Mouse (Mus musculus) liver, embryonic 15.5 days (tissue): ENCODE results near the gene Gm3854. TPM values are rescaled to one million over a fixed set of nuclear protein-coding genes. Genes with fewer than 3 reads are reported as not detected.
"Not testable (repeated sequence)": the region's sequence is repeated elsewhere in the genome, so short reads cannot be mapped to it uniquely, and the experiment has no call there.

Source experiments
- ATAC-seq: fragments of 200-750 bp; cut with Nextera tagmentation; 2 replicates; pipeline ENCODE4 v1.8.0; 2017; ENCODE audit warnings: moderate number of reproducible peaks, mild to moderate bottlenecking, moderate library complexity; ENCODE audit not compliant: insufficient read depth
- H3K27ac ChIP-seq: fragments of 300-500 bp; sonication (generic); replicated peaks from 2 replicates; pipeline ENCODE4 v1.5.1; 2015; ENCODE audit warnings: mild to moderate bottlenecking, inconsistent platforms
- H3K27me3 ChIP-seq: fragments of 300-500 bp; sonication (generic); 2 replicates; pipeline ENCODE4 v1.6.1; 2015; ENCODE audit warnings: mild to moderate bottlenecking, inconsistent platforms
- H3K36me3 ChIP-seq: fragments of 300-500 bp; sonication (generic); replicated peaks from 2 replicates; pipeline ENCODE4 v1.6.1; 2015; ENCODE audit warnings: moderate library complexity, mild to moderate bottlenecking, inconsistent platforms
- H3K4me1 ChIP-seq: fragments of 300-500 bp; sonication (generic); replicated peaks from 2 replicates; pipeline ENCODE4 v1.6.1; 2015; ENCODE audit warnings: inconsistent platforms
- H3K4me2 ChIP-seq: fragments of 300-500 bp; sonication (generic); 2 replicates; pipeline ENCODE4 v1.6.1; 2015; ENCODE audit warnings: moderate library complexity, mild to moderate bottlenecking, inconsistent platforms
- H3K4me3 ChIP-seq: fragments of 300-500 bp; sonication (generic); replicated peaks from 2 replicates; pipeline ENCODE4 v1.5.1; 2015; ENCODE audit warnings: mild to moderate bottlenecking, inconsistent platforms
- H3K9ac ChIP-seq: fragments of 300-500 bp; sonication (generic); 2 replicates; pipeline ENCODE4 v1.6.1; 2015; ENCODE audit warnings: moderate library complexity, mild to moderate bottlenecking, inconsistent platforms
- H3K9me3 ChIP-seq: fragments of 300-500 bp; sonication (generic); replicated peaks from 2 replicates; pipeline ENCODE4 v1.6.1; 2016; ENCODE audit warnings: inconsistent platforms
- WGBS: fragments of 180-500 bp; shearing (Covaris S2); methylation state at CpG from one replicate; pipeline ENCODE4 v1.1.7; 2015; ENCODE audit warnings: mixed read lengths; ENCODE audit not compliant: insufficient replicate concordance; 5-methylcytosine and 5-hydroxymethylcytosine counted together
- polyA plus RNA-seq: library from polyadenylated mRNA; unstranded; fragments of >200 nt; fragmentation: Nextera tagmentation; extraction: Ambion mirVana; gene quantifications from 2 replicates; pipeline ENCODE4 v1.2.1, GENCODE M21; 2015

Gene Gm3854
- 0.10 and 0.22 TPM in 2 replicates for polyA plus RNA-seq

GRCm38 (mm10) chr7:6343501-6344071 is at the start of gene Gm3854:
Gm3854 (plus strand) TSS chr7:6343759.
- Histone ChIP-seq H3K36me3 (no peaks in the 10 kb centered on the region), H3K4me3 (peak within 1 kb of the TSS; percentile 64), H3K4me1 (peaks cover 10% of the 10 kb centered on the region), H3K27ac (no peak within 1 kb of the TSS), H3K9ac (no peak within 1 kb of the TSS), H3K9me3 (no peaks in the 10 kb centered on the region), H3K4me2 (peak within 1 kb of the TSS; percentile 72), H3K27me3 (no peaks in the 10 kb centered on the region)
- ATAC-seq = peak; percentile 72
- WGBS = under 1% methylated on average over 26 of the region's 26 CpGs

- peaks cover 22% of the 10 kb centered on the region for H3K36me3 ChIP-seq
- not testable (repeated sequence) for H3K9me3 ChIP-seq, H3K27me3 ChIP-seq, H3K4me1 ChIP-seq, H3K4me2 ChIP-seq, H3K9ac ChIP-seq, H3K27ac ChIP-seq, H3K4me3 ChIP-seq, ATAC-seq
- WGBS = 68% methylated on average over 11 of the region's 11 CpGs
Measured at GRCm38 (mm10) chr7:6300796-6301195, 42.8 kb upstream of the Gm3854 start.

- WGBS = 15% methylated on average over 23 of the region's 23 CpGs
- Histone ChIP-seq H3K36me3 (no peaks in the 10 kb centered on the region), H3K4me1 (peaks cover 16% of the 10 kb centered on the region), H3K9me3 (no peaks in the 10 kb centered on the region), H3K27me3 (no peaks in the 10 kb centered on the region), H3K4me2 (peak overlapping the region; percentile 78), H3K4me3 (peak overlapping the region; percentile 64), H3K9ac (peak overlapping the region; percentile 46), H3K27ac (peak overlapping the region; percentile 53; the same call in 1 of the 2 replicates)
- peak; percentile 60 for ATAC-seq
Measured at GRCm38 (mm10) chr7:6330458-6331232, 12.9 kb upstream of the Gm3854 start.

GRCm38 (mm10) chr7:6331233-6331956 is 12.2 kb upstream of the Gm3854 start, which contains the start of gene Zfp583:
Zfp583 (minus strand) TSS chr7:6331285.
- H3K4me1 ChIP-seq = peaks cover 16% of the 10 kb centered on the region
- no peaks in the 10 kb centered on the region for H3K9me3 ChIP-seq
- no peaks in the 10 kb centered on the region for H3K36me3 ChIP-seq
- H3K4me2 ChIP-seq = peak within 1 kb of the TSS; percentile 78
- H3K27ac ChIP-seq = peak within 1 kb of the TSS; percentile 53; the same call in 1 of the 2 replicates
- H3K9ac ChIP-seq = peak within 1 kb of the TSS; percentile 46
- H3K4me3 ChIP-seq = peak within 1 kb of the TSS; percentile 64
- peak; percentile 92 for ATAC-seq
- no peaks in the 10 kb centered on the region for H3K27me3 ChIP-seq
- WGBS = 5% methylated on average over 31 of the region's 31 CpGs

GRCm38 (mm10) chr7:6339865-6340264 is 3.7 kb upstream of the Gm3854 start:
- Histone ChIP-seq H3K36me3 (no peaks in the 10 kb centered on the region), H3K9me3 (no peaks in the 10 kb centered on the region), H3K9ac (no peak overlapping the region), H3K4me3 (no peak overlapping the region), H3K27ac (no peak overlapping the region), H3K4me1 (peaks cover 10% of the 10 kb centered on the region), H3K27me3 (no peaks in the 10 kb centered on the region), H3K4me2 (no peak overlapping the region)
- ATAC-seq = no peak
- WGBS = 62% methylated on average over 5 of the region's 5 CpGs

GRCm38 (mm10) chr7:6344124-6344523 is 565 bp downstream of the Gm3854 start:
- H3K9me3 ChIP-seq = no peaks in the 10 kb centered on the region
- no peak overlapping the region for H3K27ac ChIP-seq
- H3K4me2 ChIP-seq = peak overlapping the region; percentile 72
- H3K27me3 ChIP-seq = no peaks in the 10 kb centered on the region
- peaks cover 10% of the 10 kb centered on the region for H3K4me1 ChIP-seq
- no peaks in the 10 kb centered on the region for H3K36me3 ChIP-seq
- peak overlapping the region; percentile 64 for H3K4me3 ChIP-seq
- no peak for ATAC-seq
- H3K9ac ChIP-seq = no peak overlapping the region
- 33% methylated on average over 10 of the region's 10 CpGs for WGBS

GRCm38 (mm10) chr7:6358121-6358520 is 14.6 kb downstream of the Gm3854 start:
- no peak overlapping the region for H3K4me3 ChIP-seq
- no peaks in the 10 kb centered on the region for H3K36me3 ChIP-seq
- no peaks in the 10 kb centered on the region for H3K9me3 ChIP-seq
- peaks cover 28% of the 10 kb centered on the region for H3K4me1 ChIP-seq
- no peaks in the 10 kb centered on the region for H3K27me3 ChIP-seq
- H3K4me2 ChIP-seq = no peak overlapping the region
- 54% methylated on average over 2 of the region's 2 CpGs for WGBS
- ATAC-seq = no peak
- H3K27ac ChIP-seq = no peak overlapping the region
- no peak overlapping the region for H3K9ac ChIP-seq

- Histone ChIP-seq H3K4me2 (no peak overlapping the region), H3K9ac (no peak overlapping the region), H3K4me3 (no peak overlapping the region), H3K36me3 (no peaks in the 10 kb centered on the region), H3K27ac (no peak overlapping the region), H3K4me1 (peaks cover 38% of the 10 kb centered on the region), H3K27me3 (no peaks in the 10 kb centered on the region), H3K9me3 (no peaks in the 10 kb centered on the region)
- 49% methylated on average over 10 of the region's 10 CpGs for WGBS
- ATAC-seq = no peak
Measured at GRCm38 (mm10) chr7:6358937-6359590, 15.5 kb downstream of the Gm3854 start.

- H3K4me3 ChIP-seq = no peak overlapping the region
- no peaks in the 10 kb centered on the region for H3K36me3 ChIP-seq
- H3K9me3 ChIP-seq = no peaks in the 10 kb centered on the region
- peaks cover 49% of the 10 kb centered on the region for H3K4me1 ChIP-seq
- 2% methylated on average over 9 of the region's 9 CpGs for WGBS
- H3K27me3 ChIP-seq = no peaks in the 10 kb centered on the region
- peak; percentile 2; the same call in 1 of the 2 replicates for ATAC-seq
- no peak overlapping the region for H3K4me2 ChIP-seq
- H3K27ac ChIP-seq = no peak overlapping the region
- H3K9ac ChIP-seq = no peak overlapping the region
Measured at GRCm38 (mm10) chr7:6360477-6361060, 17.0 kb downstream of the Gm3854 start.

- ATAC-seq = no peak
- peak overlapping the region; percentile 78 for H3K4me2 ChIP-seq
- H3K27ac ChIP-seq = peak overlapping the region; percentile 82; the same call in 1 of the 2 replicates
- H3K9ac ChIP-seq = peak overlapping the region; percentile 52; the same call in 1 of the 2 replicates
- no peaks in the 10 kb centered on the region for H3K27me3 ChIP-seq
- peaks cover 56% of the 10 kb centered on the region for H3K4me1 ChIP-seq
- H3K9me3 ChIP-seq = no peaks in the 10 kb centered on the region
- peak overlapping the region; percentile 66 for H3K4me3 ChIP-seq
- 25% methylated on average over 7 of the region's 7 CpGs for WGBS
- H3K36me3 ChIP-seq = no peaks in the 10 kb centered on the region
Measured at GRCm38 (mm10) chr7:6361756-6362155, 18.2 kb downstream of the Gm3854 start.
